Mouse (Mus musculus) brain, embryonic 14.5 days (tissue): Measurements from ENCODE around the gene Abcd1. TPM values are rescaled to one million over a fixed set of nuclear protein-coding genes. Genes with fewer than 3 reads are reported as not detected.

Experiments
- DNase-seq: peaks from one replicate; pipeline ENCODE4 v3.0.0-alpha.2; 2011; ENCODE audit warnings: low read depth
- CTCF ChIP-seq: fragments of 200-500 bp; IDR thresholded peaks from 2 replicates; pipeline ENCODE4 v1.5.1; 2012; ENCODE audit warnings: inconsistent platforms, mild to moderate bottlenecking, moderate library complexity, borderline replicate concordance; ENCODE audit not compliant: insufficient read depth, insufficient read length; ENCODE audit errors: extremely low read depth
- POLR2A ChIP-seq: fragments of 200-500 bp; IDR thresholded peaks from 2 replicates; pipeline ENCODE4 v1.6.1; 2012; ENCODE audit warnings: mild to moderate bottlenecking, inconsistent platforms, borderline replicate concordance; ENCODE audit not compliant: poor library complexity, insufficient read depth, insufficient read length, severe bottlenecking; ENCODE audit errors: extremely low read depth
- polyA plus RNA-seq: library from polyadenylated mRNA; depleted of rRNA; stranded (reverse); fragments of >200 nt; gene quantifications from 2 replicates; pipeline ENCODE4 v1.2.3, GENCODE M21; 2012; rRNA removed

Abcd1 gene
- polyA plus RNA-seq, 1 experiment: 19.3 TPM

- TF ChIP-seq CTCF: no peak
- no peak for TF ChIP-seq POLR2A
- DNase-seq: no peak
Observed at GRCm38 (mm10) chrX:73748977-73749376, 32.6 kb downstream of the Abcd1 start.

DNA sequence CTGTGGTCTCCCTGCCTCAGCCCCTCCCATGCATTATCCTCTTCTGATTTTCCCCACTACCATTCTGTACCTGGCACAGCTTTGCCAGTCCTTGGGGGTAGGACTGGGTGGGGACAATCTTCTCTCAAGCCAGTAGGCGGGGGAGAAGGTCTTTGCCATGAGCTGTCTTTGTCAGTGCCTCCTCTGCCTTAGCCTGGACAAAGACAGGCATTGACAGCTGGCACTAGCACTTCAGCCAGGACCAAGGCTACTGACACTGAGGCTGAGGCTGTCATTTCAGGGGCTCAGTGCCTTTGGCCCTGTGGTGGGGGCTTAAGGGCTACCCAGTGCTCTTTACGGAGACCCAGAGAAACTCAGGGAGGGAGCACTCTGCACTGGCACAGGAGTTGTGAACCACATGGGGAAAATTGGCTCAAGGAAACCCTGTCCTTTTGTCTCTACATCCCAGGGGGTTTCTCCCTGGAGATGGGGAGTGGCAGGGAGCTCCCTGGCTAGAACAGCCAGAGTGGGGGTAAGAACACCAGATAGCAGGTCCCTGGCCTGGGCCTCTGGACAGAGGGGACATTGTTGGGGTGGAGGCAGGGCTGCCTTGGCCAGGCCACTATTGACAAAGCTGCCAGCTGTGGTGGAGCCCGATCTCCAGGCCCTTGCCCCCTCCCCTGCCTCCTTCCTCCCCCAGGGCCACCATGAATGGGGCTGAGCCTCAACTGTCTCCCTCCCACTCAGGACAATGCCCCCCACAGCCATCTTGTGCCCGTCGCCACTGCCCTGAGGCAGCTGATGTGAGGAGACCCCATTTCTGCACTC lies 40.1 kb downstream of the Abcd1 start, which contains the start of gene Plxnb3:
Gene Plxnb3, plus strand, starts transcription at position 757 of the 807 bp plus-strand sequence.
- no peak for TF ChIP-seq CTCF
- DNase-seq: no peak

DNA sequence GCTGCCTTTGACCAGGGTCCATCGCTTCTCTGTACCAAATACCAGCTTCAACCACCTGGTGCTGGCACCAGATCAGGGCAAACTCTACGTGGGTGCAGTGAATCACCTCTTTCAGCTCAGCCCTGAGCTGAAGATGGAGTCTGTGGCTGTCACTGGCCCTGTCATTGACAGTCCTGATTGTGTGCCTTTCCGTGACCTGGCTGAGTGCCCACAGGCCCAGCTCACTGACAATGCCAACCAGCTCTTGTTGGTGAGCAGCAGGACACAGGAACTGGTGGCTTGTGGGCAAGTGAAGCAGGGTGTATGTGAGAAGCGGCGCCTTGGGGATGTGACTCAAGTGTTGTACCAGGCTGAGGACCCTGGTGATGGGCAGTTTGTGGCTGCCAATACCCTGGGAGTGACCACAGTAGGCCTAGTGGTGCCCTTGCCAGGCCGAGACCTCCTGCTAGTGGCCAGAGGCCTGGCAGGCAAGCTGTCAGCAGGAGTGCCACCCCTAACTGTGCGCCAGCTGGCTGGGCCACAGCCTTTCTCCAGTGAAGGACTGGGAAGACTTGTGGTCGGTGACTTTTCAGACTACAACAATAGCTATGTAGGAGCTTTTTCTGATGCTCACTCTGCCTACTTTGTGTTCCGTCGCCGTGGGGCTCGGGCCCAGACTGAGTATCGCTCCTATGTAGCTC lies 42.4 kb downstream of the Abcd1 start:
- TF ChIP-seq POLR2A (no peak), CTCF (no peak)
- peak; percentile 17 for DNase-seq

DNA sequence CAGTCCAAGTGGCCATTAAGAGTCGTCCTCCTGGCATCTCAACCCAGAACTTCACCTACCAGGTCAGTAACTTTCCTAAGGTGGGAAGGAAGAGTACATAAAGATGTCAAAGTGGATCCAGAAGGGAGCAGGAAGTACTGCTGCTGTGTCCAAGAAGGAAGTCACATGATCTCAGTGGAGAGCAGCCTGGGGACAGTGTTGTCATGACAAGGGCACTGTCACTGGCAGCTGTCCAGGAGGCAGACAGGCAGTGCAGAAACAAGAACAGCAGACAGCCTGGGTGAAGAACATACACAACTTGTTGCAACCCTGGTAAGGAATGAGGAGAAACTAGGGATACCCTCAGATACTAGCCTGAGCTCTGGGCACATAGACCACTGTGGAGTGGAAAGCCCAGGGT lies 48.9 kb downstream of the Abcd1 start:
- peak; percentile 27 for DNase-seq
- TF ChIP-seq CTCF: no peak
- no peak for TF ChIP-seq POLR2A

DNA sequence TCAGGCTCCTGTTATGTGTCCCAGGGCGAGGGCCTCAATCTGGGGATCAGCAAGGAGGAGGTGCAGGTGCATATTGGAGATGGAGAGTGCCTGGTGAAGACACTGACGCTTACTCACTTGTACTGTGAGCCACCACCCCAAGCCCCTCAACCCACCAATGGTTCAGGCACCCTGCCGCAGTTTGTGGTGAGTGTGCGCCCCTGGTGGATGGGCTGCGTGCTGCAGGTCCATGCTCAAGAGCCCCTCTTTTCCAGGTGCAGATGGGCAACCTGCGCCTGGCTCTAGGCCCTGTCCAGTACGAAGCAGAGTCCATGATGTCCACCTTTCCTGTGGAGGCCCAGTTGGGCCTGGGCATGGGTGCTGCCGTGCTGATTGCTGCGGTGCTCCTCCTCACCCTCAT lies 50.9 kb downstream of the Abcd1 start:
- TF ChIP-seq CTCF (peak; percentile 47; the same call in 1 of the 2 replicates), POLR2A (no peak)
- DNase-seq: no peak

DNA sequence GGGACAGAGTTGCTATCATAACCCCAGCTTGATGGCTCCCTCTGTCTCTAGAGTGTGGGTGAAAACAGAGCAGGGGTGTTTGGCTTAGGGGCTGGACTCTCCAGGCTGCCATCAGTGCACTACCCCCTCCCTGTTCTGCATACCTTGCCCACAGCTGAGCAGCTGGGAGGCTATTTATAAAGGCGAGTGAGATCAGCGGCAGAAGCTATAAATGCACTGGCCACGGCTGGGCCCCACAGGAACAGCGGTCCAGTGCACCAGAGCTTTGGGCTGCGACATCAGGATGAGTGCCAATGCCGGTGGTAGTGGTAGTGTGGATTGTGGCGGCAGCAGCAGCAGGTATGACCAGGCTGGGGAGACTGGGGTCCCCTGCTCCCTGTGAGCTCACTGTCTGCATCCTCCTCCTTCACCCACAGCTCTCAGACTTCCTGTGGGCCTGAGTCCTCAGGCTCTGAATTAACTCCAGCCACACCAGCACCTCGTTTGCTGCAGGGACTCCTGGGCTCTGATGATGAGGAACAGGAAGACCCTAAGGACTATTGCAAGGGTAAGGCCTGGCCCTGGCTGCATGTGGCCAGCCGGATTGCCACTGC lies 57.9 kb downstream of the Abcd1 start, which contains the start of gene Srpk3:
Gene Srpk3, plus strand, starts transcription at position 238 of the 593 bp plus-strand sequence.
- TF ChIP-seq CTCF (no peak), POLR2A (no peak)

GRCm38 (mm10) chrX:73774802-73775483 lies 58.5 kb downstream of the Abcd1 start:
- TF ChIP-seq POLR2A (no peak), CTCF (no peak)
- DNase-seq: peak; percentile 22

More for the DNA sequence above, 57.9 kb downstream of the Abcd1 start, which contains the start of gene Srpk3:
- no peak for DNase-seq

DNA sequence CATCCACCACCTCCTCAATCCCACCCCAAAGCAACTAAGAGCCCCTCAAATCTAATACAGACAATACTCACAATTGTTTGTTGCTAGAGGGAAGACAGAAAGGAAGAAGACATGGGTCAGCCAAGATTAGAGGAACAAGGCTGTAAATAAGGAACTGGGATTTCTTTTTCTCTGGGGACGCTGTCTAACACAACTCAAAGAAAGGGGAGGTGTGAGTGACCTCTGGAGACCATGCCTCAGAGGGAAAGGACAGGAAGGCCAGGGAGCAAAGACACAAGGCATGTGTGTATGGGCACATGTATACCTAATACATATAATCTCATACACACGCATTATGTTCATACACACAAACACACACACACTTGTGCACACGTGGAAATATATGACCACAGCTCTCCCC lies 65.8 kb downstream of the Abcd1 start:
- TF ChIP-seq CTCF: no peak
- no peak for TF ChIP-seq POLR2A
- no peak for DNase-seq

GRCm38 (mm10) chrX:73785666-73786065 lies 69.3 kb downstream of the Abcd1 start:
- TF ChIP-seq POLR2A (no peak), CTCF (no peak)
- DNase-seq: no peak

GRCm38 (mm10) chrX:73786364-73787224 lies 70.2 kb downstream of the Abcd1 start, which contains the start of the genes Idh3g and Ssr4:
Gene Idh3g, minus strand, starts transcription at chrX:73786897.
Gene Ssr4, plus strand, starts transcription at chrX:73787028.
- peak; percentile 99 for DNase-seq
- TF ChIP-seq POLR2A (no peak), CTCF (peak; percentile 46; the same call in 1 of the 2 replicates)

GRCm38 (mm10) chrX:73787225-73787558 lies 70.8 kb downstream of the Abcd1 start:
- TF ChIP-seq CTCF (no peak), POLR2A (no peak)
- DNase-seq: no peak

Other genes starting within 250 kb of the Abcd1 start
- 39.3 and 83.1 TPM in 2 replicates for gene Bgn, start 233.0 kb upstream of the Abcd1 start, polyA plus RNA-seq
- gene Atp2b3, start 213.5 kb upstream of the Abcd1 start, polyA plus RNA-seq: 7.9 and 13.7 TPM in 2 replicates
- gene Dusp9, start 77.2 kb upstream of the Abcd1 start, polyA plus RNA-seq: 1.1 and 1.5 TPM in 2 replicates
- gene Pnck, start 56.5 kb upstream of the Abcd1 start, polyA plus RNA-seq: 139 and 181 TPM in 2 replicates
- 62.2 and 71.4 TPM in 2 replicates for gene Slc6a8, start 43.4 kb upstream of the Abcd1 start, polyA plus RNA-seq
- 44.3 and 48.6 TPM in 2 replicates for gene Bcap31, start 422 bp upstream of the Abcd1 start, polyA plus RNA-seq
- 0.58 and 0.79 TPM in 2 replicates for gene Plxnb3, start 40.5 kb downstream of the Abcd1 start, polyA plus RNA-seq
- gene Srpk3, start 57.8 kb downstream of the Abcd1 start, polyA plus RNA-seq: 0.85 and 1.2 TPM in 2 replicates
- gene Idh3g, start 70.3 kb downstream of the Abcd1 start, polyA plus RNA-seq: 382 and 510 TPM in 2 replicates
- 130 and 205 TPM in 2 replicates for gene Ssr4, start 70.4 kb downstream of the Abcd1 start, polyA plus RNA-seq
- 88.2 and 125 TPM in 2 replicates for gene Pdzd4, start 108.4 kb downstream of the Abcd1 start, polyA plus RNA-seq
- not detected in 2 replicates for gene Avpr2, start 175.5 kb downstream of the Abcd1 start, polyA plus RNA-seq
- gene L1cam, start 179.5 kb downstream of the Abcd1 start, polyA plus RNA-seq: 141 and 249 TPM in 2 replicates
- 6.6 and 8.5 TPM in 2 replicates for gene Arhgap4, start 205.3 kb downstream of the Abcd1 start, polyA plus RNA-seq
- gene Naa10, start 205.3 kb downstream of the Abcd1 start, polyA plus RNA-seq: 87.7 and 97.8 TPM in 2 replicates
- gene Renbp, start 214.3 kb downstream of the Abcd1 start, polyA plus RNA-seq: 8.0 and 8.7 TPM in 2 replicates
- gene Hcfc1, start 249.8 kb downstream of the Abcd1 start, polyA plus RNA-seq: 50.3 and 83.2 TPM in 2 replicates